Mouse (Mus musculus): ENCODE measurements around the gene Vps13a.

Gene Vps13a

GRCm38 (mm10) chr19:16576790-16577189 is 203.9 kb downstream of the Vps13a start:
- DNase-seq, result no peak

Data from right cerebral cortex, adult 18-20 months (tissue).